Mouse (Mus musculus) ES-Bruce4 (cell line): ENCODE results near the gene Dnajb8.

Source experiments
- CTCF ChIP-seq: IDR thresholded peaks from one replicate; pipeline ENCODE4 v1.8.1; 2011; ENCODE audit warnings: low read depth, low read length
- EP300 ChIP-seq: IDR thresholded peaks from 2 replicates; pipeline ENCODE4 v1.6.1; 2011; ENCODE audit warnings: low read depth, low read length; ENCODE audit not compliant: insufficient read depth
- POLR2A ChIP-seq: IDR thresholded peaks from one replicate; pipeline ENCODE4 v1.8.1; 2011; ENCODE audit warnings: low read length; ENCODE audit not compliant: insufficient read depth

DNA sequence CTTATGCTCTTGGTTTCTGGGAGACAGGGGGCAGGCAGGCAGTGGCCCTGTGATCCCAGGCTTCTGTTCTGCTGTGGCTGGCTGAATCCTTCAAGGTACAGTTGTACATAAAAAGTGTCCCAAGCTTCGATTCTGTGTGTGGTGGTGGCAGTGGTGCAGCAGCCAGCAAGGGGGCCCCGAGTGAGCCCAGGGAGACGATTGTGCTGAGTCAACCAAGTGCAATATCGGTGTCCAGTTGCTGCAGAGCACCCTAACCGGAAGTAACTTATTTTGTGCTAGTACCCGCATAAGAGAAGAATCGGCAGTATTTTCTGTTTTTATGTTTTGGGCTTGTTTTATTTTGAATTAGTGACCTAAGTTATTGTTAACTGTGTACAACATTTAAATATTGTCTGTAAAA, 15.5 kb upstream of the Dnajb8 start:
- TF ChIP-seq POLR2A, result no peak
- TF ChIP-seq CTCF, result no peak
- TF ChIP-seq EP300, result no peak
